Mouse (Mus musculus): Measurements from ENCODE around the gene Gm7075. TPM values are rescaled to one million over a fixed set of nuclear protein-coding genes. Genes with fewer than 3 reads are reported as not detected.
A peak's percentile ranks its signal among the peaks of the same experiment; 100 is the strongest.
"Not testable (repeated sequence)": the region's sequence is repeated elsewhere in the genome, so short reads cannot be mapped to it uniquely, and the experiment has no call there.

Gm7075 gene
- total RNA-seq (2022), result not detected

- DNase-seq (ENCODE audit: low spot score in 2 of 2), result no peak
Observed at GRCm38 (mm10) chr10:63421739-63422735, at the start of gene Gm7075. Gene Gm7075 (minus strand): TSS chr10:63421789.

DNA sequence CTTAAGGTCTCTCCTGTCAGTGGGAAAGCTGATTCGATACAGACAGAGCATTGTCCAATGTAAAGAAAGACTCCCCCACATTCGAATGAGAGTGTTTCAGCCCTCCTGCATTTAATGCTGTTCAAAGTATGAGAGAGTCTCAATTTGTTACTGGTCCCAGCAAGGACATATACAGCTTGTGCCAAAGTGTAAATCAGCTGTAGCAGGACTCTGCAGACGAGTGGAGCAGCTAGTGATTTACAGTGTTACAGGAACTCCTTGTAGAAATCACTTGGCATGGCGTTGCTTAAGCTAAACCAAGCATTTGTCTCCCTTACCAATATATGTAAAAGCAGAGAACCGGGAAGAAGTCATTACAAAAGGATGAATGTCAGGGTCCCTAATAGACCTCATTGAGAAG lies 39.3 kb upstream of the Gm7075 start:
- no peak for DNase-seq (ENCODE audit: low spot score in 2 of 2)

DNA sequence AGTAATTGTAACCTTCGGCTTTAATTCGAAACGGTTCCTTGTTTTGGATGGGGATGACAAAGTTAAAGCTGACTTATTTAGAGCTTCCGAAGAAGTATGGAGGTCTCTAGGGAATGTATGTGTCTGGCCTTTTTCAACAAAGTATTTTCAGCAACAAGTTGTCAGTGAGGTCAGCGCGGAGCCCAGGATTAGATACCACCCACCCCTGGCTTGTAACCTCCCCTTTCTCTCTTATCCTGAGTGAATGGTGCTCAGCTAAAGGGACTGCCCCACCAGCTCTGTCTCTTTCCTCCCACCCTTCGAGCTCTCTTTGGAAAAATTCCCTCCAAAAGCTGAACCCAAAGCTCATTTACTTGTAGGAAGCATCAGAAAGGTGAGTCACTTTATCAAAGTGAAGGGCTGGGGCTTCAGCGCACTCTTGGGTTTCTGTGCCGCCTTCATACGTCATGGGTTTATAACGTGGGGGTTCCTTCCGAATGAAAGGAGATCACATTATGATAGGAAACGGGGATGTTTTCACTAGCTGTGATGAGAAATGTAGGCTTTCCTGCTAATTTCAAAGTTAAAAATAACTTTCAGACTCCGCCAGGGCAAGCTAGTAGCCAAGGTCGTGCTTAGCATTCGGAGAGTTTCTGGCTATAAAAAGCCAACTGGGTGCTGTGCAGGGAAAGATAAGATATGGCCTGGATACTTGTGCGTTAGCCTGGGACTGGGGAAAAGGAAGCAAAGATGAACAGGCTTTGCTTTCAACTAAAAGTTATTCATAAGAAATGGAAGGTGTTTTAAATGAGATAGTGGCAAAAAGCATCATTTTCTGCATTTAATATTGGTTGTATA lies 35.9 kb upstream of the Gm7075 start:
- no peak for DNase-seq (ENCODE audit: low spot score in 2 of 2)

DNA sequence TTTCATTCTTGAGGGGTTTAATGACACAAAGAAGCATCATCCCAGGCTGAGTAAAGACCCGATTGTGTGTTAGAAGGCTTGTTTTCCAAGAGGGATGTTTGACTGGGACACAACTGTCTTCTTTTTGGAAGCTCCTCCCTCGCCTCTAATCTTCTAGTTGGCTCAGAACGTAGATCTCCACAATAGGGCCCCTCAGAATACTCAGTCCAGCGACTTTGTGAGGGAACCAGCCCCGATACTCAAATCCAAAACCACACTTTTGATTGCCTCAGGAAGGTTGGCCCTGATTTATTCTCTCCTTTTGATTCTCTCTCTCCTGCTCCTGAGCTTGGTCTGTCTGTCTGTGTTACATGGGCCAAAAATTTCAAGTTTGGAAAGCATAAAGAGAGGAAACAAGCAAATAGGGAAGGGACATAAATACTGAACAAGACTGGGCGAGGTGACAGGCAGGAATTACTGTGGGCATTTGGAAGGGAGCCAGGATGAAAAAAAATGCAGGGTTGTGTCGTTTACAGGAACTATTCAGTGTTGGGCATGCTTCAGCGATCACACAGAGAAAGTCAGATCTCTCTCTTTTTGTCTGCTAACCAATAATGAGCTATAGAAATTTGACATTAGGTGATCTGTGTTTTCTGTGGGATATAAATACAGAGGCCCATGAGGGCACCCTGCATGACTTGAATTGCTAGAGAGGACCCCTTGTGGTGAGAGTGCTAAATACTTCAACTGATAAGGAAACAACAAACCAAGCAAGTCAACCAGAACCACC lies 33.7 kb upstream of the Gm7075 start:
- DNase-seq (ENCODE audit: low spot score in 2 of 2), result no peak

DNA sequence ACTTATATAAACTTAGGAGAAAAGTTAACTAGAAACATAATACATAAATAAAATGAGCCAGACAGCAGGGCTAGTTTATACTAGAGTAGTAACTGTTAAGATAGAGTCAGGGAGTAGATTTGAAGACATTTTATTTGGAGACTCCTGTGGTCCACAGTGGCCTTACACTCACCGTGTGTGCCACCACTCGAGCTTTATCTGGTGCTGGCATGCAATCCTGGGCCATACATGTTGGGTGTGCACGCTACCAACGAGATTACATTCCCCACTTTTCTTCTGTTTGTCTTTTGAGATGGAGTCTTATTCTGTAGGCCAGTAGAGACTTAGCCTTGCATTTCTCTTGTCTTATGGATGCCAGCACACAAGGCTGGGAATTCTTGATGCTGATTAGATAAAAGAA lies 32.3 kb upstream of the Gm7075 start:
- DNase-seq (ENCODE audit: low spot score in 2 of 2), result no peak

GRCm38 (mm10) chr10:63444602-63445387 lies 23.2 kb upstream of the Gm7075 start:
- DNase-seq (ENCODE audit: low spot score in 2 of 2), result not testable (repeated sequence)

GRCm38 (mm10) chr10:63439694-63440228 lies 18.2 kb upstream of the Gm7075 start:
- DNase-seq (ENCODE audit: low spot score in 2 of 2), result no peak

DNA sequence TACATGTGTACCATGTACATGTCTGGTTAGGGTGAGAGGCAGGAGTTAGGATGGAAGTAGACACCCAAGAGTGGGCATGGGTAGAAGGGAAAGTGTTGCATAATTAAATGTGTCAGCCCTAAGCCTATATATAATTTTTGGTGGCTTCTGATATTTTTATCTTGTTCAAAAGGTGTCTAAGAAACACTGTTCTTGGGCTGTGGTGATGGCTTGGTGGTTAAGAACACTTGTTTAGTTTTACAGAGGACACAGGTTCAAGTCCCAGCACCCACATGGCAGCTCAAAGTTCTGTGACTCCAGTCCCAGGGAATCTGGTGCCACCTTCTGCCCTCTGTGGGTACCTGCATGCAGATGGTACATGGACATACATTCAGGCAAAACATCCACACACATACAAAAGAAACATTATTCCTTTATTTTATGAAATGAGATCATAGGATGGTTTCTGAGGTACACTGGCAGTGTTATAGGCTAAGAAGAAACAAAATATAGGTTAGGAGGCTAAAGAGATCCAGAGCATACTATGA lies 17.2 kb upstream of the Gm7075 start:
- no peak for DNase-seq (ENCODE audit: low spot score in 2 of 2)

DNA sequence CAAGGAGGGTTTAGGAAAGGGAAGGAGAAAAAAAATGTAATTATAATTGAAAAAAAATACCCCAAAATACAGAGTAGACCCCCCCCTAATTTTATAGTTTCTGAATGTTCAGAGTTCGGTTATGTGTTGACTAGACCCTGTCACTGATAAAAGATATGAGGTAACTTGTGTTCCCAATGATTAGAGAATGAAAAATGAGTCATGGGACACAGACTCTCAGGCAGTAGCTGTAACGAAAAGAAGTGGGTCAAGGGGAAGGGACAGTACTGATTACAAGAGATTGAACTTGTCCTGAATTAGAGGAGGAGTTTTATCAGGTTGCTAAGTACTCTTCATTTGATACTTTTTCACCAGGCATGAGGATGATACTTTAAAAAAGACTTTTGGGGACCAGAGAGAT lies 11.3 kb upstream of the Gm7075 start:
- no peak for DNase-seq (ENCODE audit: low spot score in 2 of 2)

- DNase-seq (ENCODE audit: low spot score in 2 of 2), result no peak
Observed at GRCm38 (mm10) chr10:63432099-63432498, 10.5 kb upstream of the Gm7075 start.

- DNase-seq (ENCODE audit: low spot score in 2 of 2), result no peak
Observed at GRCm38 (mm10) chr10:63431221-63431736, 9.7 kb upstream of the Gm7075 start.

DNA sequence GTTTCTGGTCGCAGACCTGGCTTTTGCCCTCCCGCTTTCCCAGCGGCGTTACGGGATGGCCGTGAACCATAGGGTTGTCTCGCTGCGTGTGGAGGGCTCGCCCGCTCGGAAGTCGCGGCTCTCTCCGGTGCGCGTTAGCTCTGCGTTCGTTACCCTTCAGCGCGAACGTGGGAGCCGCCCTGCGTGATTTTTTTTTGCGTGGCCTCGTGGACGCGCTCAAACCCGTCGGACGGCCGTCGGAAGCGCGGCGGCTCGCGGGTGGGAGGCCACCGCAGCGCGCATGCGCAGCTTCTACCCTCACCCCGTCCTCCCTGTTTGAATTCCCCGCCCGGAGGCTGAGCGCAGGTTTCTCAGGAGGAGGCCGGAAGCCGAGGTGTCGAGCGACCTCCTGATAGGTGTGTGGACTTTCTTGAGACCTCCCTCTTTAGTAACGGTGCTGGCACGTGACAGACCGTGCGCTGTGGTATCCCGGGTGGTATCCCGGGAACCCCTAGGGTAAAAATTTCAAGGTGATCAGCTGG lies 8.3 kb upstream of the Gm7075 start, which contains the start of gene Ctnna3:
TSS of gene Ctnna3 (plus strand) at position 314 of the 521 bp plus-strand sequence.
- peak; percentile 84 to 91 for DNase-seq (ENCODE audit: low spot score in 2 of 2)

- DNase-seq (ENCODE audit: low spot score in 2 of 2), result peak; percentile 97 to 100
Observed at GRCm38 (mm10) chr10:63429380-63429779, 7.8 kb upstream of the Gm7075 start.

GRCm38 (mm10) chr10:63429023-63429340 lies 7.4 kb upstream of the Gm7075 start:
- DNase-seq (ENCODE audit: low spot score in 2 of 2), result no peak

- no peak for DNase-seq (ENCODE audit: low spot score in 2 of 2)
Observed at GRCm38 (mm10) chr10:63428243-63429022, 6.8 kb upstream of the Gm7075 start.

GRCm38 (mm10) chr10:63427146-63427545 lies 5.6 kb upstream of the Gm7075 start:
- no peak for DNase-seq (ENCODE audit: low spot score in 2 of 2)

DNA sequence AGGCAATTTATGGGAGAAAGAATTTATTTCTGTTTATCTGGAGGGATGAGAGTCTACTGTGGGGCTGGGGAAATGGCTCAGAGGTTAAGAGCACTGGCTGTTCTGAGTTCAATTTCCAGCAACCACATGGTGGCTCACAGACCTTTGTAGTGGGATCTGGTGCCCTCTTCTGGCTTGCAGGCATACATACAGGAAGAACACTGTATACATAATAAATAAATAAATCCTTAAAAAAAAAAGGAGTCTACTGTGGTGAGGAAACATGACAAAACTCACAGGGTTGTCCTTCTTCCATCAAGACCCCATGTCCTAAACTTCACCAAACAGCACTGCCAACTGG lies 2.9 kb upstream of the Gm7075 start:
- DNase-seq (ENCODE audit: low spot score in 2 of 2), result no peak

DNA sequence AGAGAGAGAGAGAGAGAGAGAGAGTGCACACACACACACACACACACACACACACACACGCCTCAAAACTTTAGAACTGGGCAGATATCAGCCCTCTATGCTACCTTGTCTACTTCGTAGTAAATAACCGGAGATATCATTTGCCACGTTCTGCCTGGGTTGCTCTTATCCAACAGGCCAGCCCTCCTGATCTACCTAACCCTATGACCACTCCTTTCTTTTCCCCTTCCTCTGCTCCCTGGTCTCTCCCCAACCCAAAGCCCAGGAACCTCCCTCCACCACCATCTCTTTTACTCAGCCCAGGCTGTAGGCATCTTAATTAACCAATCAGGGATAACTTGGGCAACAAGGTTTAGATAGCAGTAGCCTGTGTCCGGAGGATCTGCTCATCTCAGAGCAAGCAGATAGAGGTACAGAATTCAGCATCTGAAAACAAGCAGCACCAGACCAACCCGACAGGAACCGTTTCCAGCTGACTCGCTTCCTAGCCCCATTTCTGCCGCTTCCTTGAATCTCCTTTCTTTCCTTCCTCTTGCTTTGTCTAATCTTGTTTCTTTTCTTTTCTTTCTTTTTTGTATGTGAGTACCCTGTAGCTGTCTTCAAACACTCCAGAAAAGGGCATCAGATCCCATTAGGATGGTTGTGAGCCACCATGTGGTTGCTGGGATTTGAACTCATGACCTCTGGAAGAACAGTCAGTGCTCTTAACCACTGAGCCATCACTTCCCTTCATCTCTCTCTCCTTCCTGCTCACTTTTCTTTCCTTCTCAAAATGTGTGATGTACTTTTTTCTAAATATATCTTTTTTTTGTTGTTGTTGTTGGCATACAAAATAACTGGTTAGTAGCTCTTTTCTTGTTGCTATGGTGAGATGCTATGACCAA lies 2.2 kb upstream of the Gm7075 start:
- DNase-seq (ENCODE audit: low spot score in 2 of 2), result no peak

Measured in layer of hippocampus, adult 8-10 months (tissue).